Mouse (Mus musculus) brain, embryonic 18.5 days (tissue): ENCODE measurements around the gene Cryab.

Experiments
- DNase-seq: peaks from one replicate; pipeline ENCODE4 v3.0.0-alpha.2; 2012; ENCODE audit warnings: low read depth, low spot score

The Cryab gene

GRCm38 (mm10) chr9:50796776-50797175 is 45.7 kb downstream of the Cryab start:
- no peak for DNase-seq

- no peak for DNase-seq
Measured at GRCm38 (mm10) chr9:50797641-50798040, 46.5 kb downstream of the Cryab start.

GRCm38 (mm10) chr9:50798368-50798767 is 47.2 kb downstream of the Cryab start:
- DNase-seq, result no peak

DNA sequence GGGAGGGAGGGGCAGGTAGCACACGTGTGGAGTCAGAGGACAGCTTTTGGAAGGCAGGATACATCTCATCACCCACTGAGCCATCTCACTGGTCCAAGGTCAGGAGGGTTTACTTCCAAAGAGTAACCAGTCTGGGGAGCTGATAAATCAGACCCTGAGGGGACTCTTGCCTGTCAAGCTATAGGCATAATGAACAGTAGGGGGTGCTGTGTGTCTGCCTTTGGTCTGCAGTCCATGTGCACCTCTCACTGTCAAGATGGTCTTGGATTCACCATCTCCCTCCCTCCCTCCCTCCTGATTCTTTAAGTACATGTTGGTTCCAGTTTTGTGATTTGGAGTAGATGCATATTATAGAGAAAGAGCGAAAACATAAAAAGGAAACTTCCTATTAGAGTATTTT is 49.9 kb downstream of the Cryab start:
- no peak for DNase-seq

GRCm38 (mm10) chr9:50803055-50803671 is 52.0 kb downstream of the Cryab start:
- DNase-seq, result no peak
